In genomic region chr1:182645211-182645668, GRCm38 (mm10) we compare ENCODE assay signal across 12 mouse cellular contexts.
DNase-seq lines count a peak whose midpoint lies in the region; ATAC-seq lines count a peak whose summit lies in the region.
"Had no signal": no experiment of that assay in that cellular context is flagged by ENCODE, and none has a peak within 500 bp of the region (broad histone marks: within the 10 kb centered on the region; RNA-seq: fewer than 3 reads in every experiment).

No protein-coding gene starts in this region.

- no peak for ATAC-seq in neural tube, embryonic 11.5 days (ENCODE audit: insufficient read depth, low FRiP score, low TSS enrichment)
- ATAC-seq in forebrain, embryonic 14.5 days = peak; percentile 77
- ATAC-seq in intestine, embryonic 16.5 days = peak; percentile 71
- ATAC-seq in stomach, embryonic 14.5 days (ENCODE audit: insufficient number of reproducible peaks, insufficient read depth, low FRiP score, low read depth) = peak; percentile 69; the same call in 1 of the 2 replicates

- no peaks in the 10 kb centered on the region for H3K9me3 ChIP-seq in neural tube, embryonic 11.5 days (ENCODE audit: control insufficient read depth, low read length)
- no peaks in the 10 kb centered on the region for H3K9me3 ChIP-seq in forebrain, embryonic 14.5 days (replicated peaks; ENCODE audit: control insufficient read depth, low read length)
- no peaks in the 10 kb centered on the region for H3K9me3 ChIP-seq in intestine, embryonic 16.5 days (ENCODE audit: control insufficient read depth, low read length)
- no peaks in the 10 kb centered on the region for H3K9me3 ChIP-seq in stomach, embryonic 14.5 days (ENCODE audit: control insufficient read depth, low read depth, low read length)

- H3K9ac ChIP-seq in neural tube, embryonic 11.5 days (ENCODE audit: low read length) = no peak overlapping the region
- no peak overlapping the region for H3K9ac ChIP-seq in forebrain, embryonic 14.5 days (ENCODE audit: low read length)
- H3K9ac ChIP-seq in intestine, embryonic 16.5 days (ENCODE audit: low read depth, low read length) = no peak overlapping the region
- no peak overlapping the region for H3K9ac ChIP-seq in stomach, embryonic 14.5 days (replicated peaks; ENCODE audit: low read depth, low read length)

- H3K4me1 ChIP-seq in neural tube, embryonic 11.5 days (ENCODE audit: control insufficient read depth, insufficient read depth, low read length) = peaks cover 4% of the 10 kb centered on the region; the same call in 1 of the 2 replicates
- H3K4me1 ChIP-seq in forebrain, embryonic 14.5 days (ENCODE audit: control insufficient read depth, insufficient read depth, low read length) = peaks cover 6% of the 10 kb centered on the region; the same call in 1 of the 2 replicates
- H3K4me1 ChIP-seq in intestine, embryonic 16.5 days (ENCODE audit: control insufficient read depth, insufficient read depth, low read length) = no peaks in the 10 kb centered on the region; the same call in 1 of the 2 replicates
- peaks cover 13% of the 10 kb centered on the region for H3K4me1 ChIP-seq in stomach, embryonic 14.5 days (ENCODE audit: control insufficient read depth, insufficient read depth, low read length)

- no peak overlapping the region for H3K27ac ChIP-seq in neural tube, embryonic 11.5 days (ENCODE audit: low read depth, low read length)
- H3K27ac ChIP-seq in forebrain, embryonic 14.5 days (ENCODE audit: low read depth, low read length) = no peak overlapping the region
- no peak overlapping the region for H3K27ac ChIP-seq in intestine, embryonic 16.5 days (ENCODE audit: low read length)
- no peak overlapping the region for H3K27ac ChIP-seq in stomach, embryonic 14.5 days (ENCODE audit: low read length)
- H3K27ac ChIP-seq: kidney, postnatal 0 days had no signal

- H3K36me3 ChIP-seq in neural tube, embryonic 11.5 days (ENCODE audit: control insufficient read depth, insufficient read depth, low read length) = no peaks in the 10 kb centered on the region
- H3K36me3 ChIP-seq in forebrain, embryonic 14.5 days (ENCODE audit: control insufficient read depth, insufficient read depth, low read length) = no peaks in the 10 kb centered on the region
- H3K36me3 ChIP-seq in intestine, embryonic 16.5 days (ENCODE audit: control insufficient read depth, insufficient read depth, low read length) = no peaks in the 10 kb centered on the region
- H3K36me3 ChIP-seq in stomach, embryonic 14.5 days (ENCODE audit: control insufficient read depth, insufficient read depth, low read length) = no peaks in the 10 kb centered on the region

- no peak overlapping the region for H3K4me2 ChIP-seq in neural tube, embryonic 11.5 days (ENCODE audit: low read depth)
- no peak overlapping the region for H3K4me2 ChIP-seq in forebrain, embryonic 14.5 days (ENCODE audit: low read length)
- no peak overlapping the region for H3K4me2 ChIP-seq in intestine, embryonic 16.5 days (ENCODE audit: low read depth, low read length)
- no peak overlapping the region for H3K4me2 ChIP-seq in stomach, embryonic 14.5 days (replicated peaks; ENCODE audit: low read depth, low read length)

- H3K4me3 ChIP-seq in neural tube, embryonic 11.5 days (ENCODE audit: low read depth, low read length) = no peak overlapping the region
- H3K4me3 ChIP-seq in forebrain, embryonic 14.5 days (ENCODE audit: low read depth, low read length) = no peak overlapping the region
- no peak overlapping the region for H3K4me3 ChIP-seq in intestine, embryonic 16.5 days (ENCODE audit: low read length)
- no peak overlapping the region for H3K4me3 ChIP-seq in stomach, embryonic 14.5 days (ENCODE audit: low read depth, low read length)

- DNase-seq in neural tube, embryonic 11.5 days (ENCODE audit: low spot score) = peak; percentile 36
- no peak for DNase-seq in neural tube, embryonic 10.5 days (ENCODE audit: extremely low spot score, low spot score)
- peak; percentile 68 for DNase-seq in forebrain, embryonic 14.5 days (ENCODE audit: low spot score)
- DNase-seq in c-Kit-positive CD71-positive TER-119-positive erythroid progenitor cells, embryonic 14.5 days (ENCODE audit: low spot score) = no peak
- DNase-seq in right cerebral cortex, postnatal 36 days (ENCODE audit: low spot score in 2 of 2) = no peak
- DNase-seq in layer of hippocampus, postnatal 14 days (ENCODE audit: low spot score in 2 of 2) = no peak
- DNase-seq: adrenal gland, adult 8-10 months; cerebellum, adult 11-12 months; embryo, embryonic 11 days had no signal

- no peaks in the 10 kb centered on the region for H3K27me3 ChIP-seq in neural tube, embryonic 11.5 days (ENCODE audit: control insufficient read depth, insufficient read depth, low read length)
- H3K27me3 ChIP-seq in forebrain, embryonic 14.5 days (replicated peaks; ENCODE audit: control insufficient read depth, insufficient read depth, low read length) = no peaks in the 10 kb centered on the region
- H3K27me3 ChIP-seq in intestine, embryonic 16.5 days (replicated peaks; ENCODE audit: control insufficient read depth, insufficient read depth, low read length) = no peaks in the 10 kb centered on the region
- H3K27me3 ChIP-seq in stomach, embryonic 14.5 days (ENCODE audit: control insufficient read depth, insufficient read depth, low read length) = no peaks in the 10 kb centered on the region

- WGBS in neural tube, embryonic 11.5 days = 55% methylated on average over 6 of the region's 6 CpGs
- WGBS in forebrain, embryonic 14.5 days = 35% methylated on average over 6 of the region's 6 CpGs
- WGBS in intestine, embryonic 16.5 days = 28% methylated on average over 6 of the region's 6 CpGs
- 33% methylated on average over 6 of the region's 6 CpGs for WGBS in stomach, embryonic 14.5 days

Comparison
In these comparisons a context has a peak if more than half of its experiments do, and no peak if none do; other contexts are left out.
1. DNase-seq: peak in neural tube, embryonic 11.5 days (single experiment) and forebrain, embryonic 14.5 days (single experiment); none in neural tube, embryonic 10.5 days (single experiment), c-Kit-positive CD71-positive TER-119-positive erythroid progenitor cells, embryonic 14.5 days (single experiment), right cerebral cortex, postnatal 36 days (0 of 2) and layer of hippocampus, postnatal 14 days (0 of 2).